Mouse (Mus musculus) lung, postnatal 0 days (tissue): Measurements from ENCODE around the gene Rnf146. TPM values are rescaled to one million over a fixed set of nuclear protein-coding genes. Genes with fewer than 3 reads are reported as not detected.

Experiments
- ATAC-seq: fragments of 200-750 bp; cut with Nextera tagmentation; 2 replicates; pipeline ENCODE4 v1.8.0; 2017; ENCODE audit warnings: moderate library complexity
- DNase-seq: peaks from one replicate; pipeline ENCODE4 v3.0.0-alpha.2; 2016; ENCODE audit warnings: low spot score
- H3K27ac ChIP-seq: fragments of 300-500 bp; sonication (generic); 2 replicates; pipeline ENCODE4 v1.5.1; 2014; ENCODE audit warnings: antibody characterized with exemption, mild to moderate bottlenecking, low read length, mixed read lengths
- H3K27me3 ChIP-seq: fragments of 300-500 bp; sonication (generic); replicated peaks from 2 replicates; pipeline ENCODE4 v1.6.1; 2014; ENCODE audit warnings: low read length, mixed read lengths; ENCODE audit not compliant: insufficient read depth
- H3K36me3 ChIP-seq: fragments of 300-500 bp; sonication (generic); 2 replicates; pipeline ENCODE4 v1.6.1; 2014; ENCODE audit warnings: low read length, mixed read lengths; ENCODE audit not compliant: insufficient read depth
- H3K4me1 ChIP-seq: fragments of 300-500 bp; sonication (generic); 2 replicates; pipeline ENCODE4 v1.6.1; 2014; ENCODE audit warnings: antibody characterized with exemption, low read depth, low read length, mixed read lengths; ENCODE audit not compliant: insufficient read depth
- H3K4me2 ChIP-seq: fragments of 300-500 bp; sonication (generic); replicated peaks from 2 replicates; pipeline ENCODE4 v1.6.1; 2014; ENCODE audit warnings: low read depth, mild to moderate bottlenecking, low read length, moderate library complexity, mixed read lengths
- H3K4me3 ChIP-seq: fragments of 300-500 bp; sonication (generic); 2 replicates; pipeline ENCODE4 v1.5.1; 2014; ENCODE audit warnings: low read depth, low read length
- H3K9ac ChIP-seq: fragments of 300-500 bp; sonication (generic); replicated peaks from 2 replicates; pipeline ENCODE4 v1.6.1; 2014; ENCODE audit warnings: low read depth, mild to moderate bottlenecking
- H3K9me3 ChIP-seq: fragments of 300-500 bp; sonication (generic); 2 replicates; pipeline ENCODE4 v1.6.1; 2016; ENCODE audit warnings: low read length, mixed read lengths
- CTCF ChIP-seq: IDR thresholded peaks from 2 replicates; pipeline ENCODE4 v1.5.1; 2016; ENCODE audit warnings: antibody characterized with exemption, mild to moderate bottlenecking
- EP300 ChIP-seq: IDR thresholded peaks from 2 replicates; pipeline ENCODE4 v1.6.1; 2016; ENCODE audit warnings: antibody characterized with exemption, mild to moderate bottlenecking, control low read depth
- WGBS: fragments of 180-500 bp; shearing (Covaris S2); extraction: QIAGEN DNeasy Blood & Tissue Kit; methylation state at CpG from one replicate; pipeline ENCODE4 v1.1.7; 2014; 5-methylcytosine and 5-hydroxymethylcytosine counted together
- polyA plus RNA-seq: library from polyadenylated mRNA; unstranded; fragments of >200 nt; fragmentation: Nextera tagmentation; extraction: Ambion mirVana; gene quantifications from 2 replicates; pipeline ENCODE4 v1.2.1, GENCODE M21; 2015

Gene Rnf146
- polyA plus RNA-seq, 1 experiment from 2014 or later: 43.0 TPM

- ATAC-seq (no peak), DNase-seq (peak; percentile 72)
- no peaks in the 10 kb centered on the region for H3K27me3 ChIP-seq
- no peak overlapping the region for H3K27ac ChIP-seq
- no peaks in the 10 kb centered on the region for H3K9me3 ChIP-seq
- no peak overlapping the region for H3K4me3 ChIP-seq
- no peak overlapping the region for H3K9ac ChIP-seq
- WGBS: 50% methylated on average over 4 of the region's 4 CpGs
- TF ChIP-seq EP300 (no peak), CTCF (peak; percentile 81)
- H3K4me1 ChIP-seq: no peaks in the 10 kb centered on the region
- no peak overlapping the region for H3K4me2 ChIP-seq
- no peaks in the 10 kb centered on the region for H3K36me3 ChIP-seq
Observed at GRCm38 (mm10) chr10:29338355-29339056, 23.7 kb downstream of the Rnf146 start.

- no peak overlapping the region for H3K27ac ChIP-seq
- 14% methylated on average over 4 of the region's 4 CpGs for WGBS
Observed at GRCm38 (mm10) chr10:29333836-29334235, 28.4 kb downstream of the Rnf146 start.

GRCm38 (mm10) chr10:29324817-29325216, 37.4 kb downstream of the Rnf146 start:
- Histone ChIP-seq H3K27ac (no peak overlapping the region), H3K27me3 (no peaks in the 10 kb centered on the region), H3K4me2 (no peak overlapping the region), H3K4me1 (no peaks in the 10 kb centered on the region), H3K9ac (no peak overlapping the region), H3K9me3 (no peaks in the 10 kb centered on the region), H3K36me3 (no peaks in the 10 kb centered on the region), H3K4me3 (no peak overlapping the region)
- WGBS: 82% methylated on average over 2 of the region's 2 CpGs
- DNase-seq: no peak
- no peak for ATAC-seq
- no peak for TF ChIP-seq CTCF
- TF ChIP-seq EP300: no peak

More at GRCm38 (mm10) chr10:29333836-29334235, 28.4 kb downstream of the Rnf146 start:
- Histone ChIP-seq H3K9me3 (no peaks in the 10 kb centered on the region), H3K4me2 (no peak overlapping the region), H3K4me3 (no peak overlapping the region), H3K4me1 (no peaks in the 10 kb centered on the region), H3K9ac (no peak overlapping the region), H3K36me3 (no peaks in the 10 kb centered on the region), H3K27me3 (no peaks in the 10 kb centered on the region)
- DNase-seq (peak; percentile 57), ATAC-seq (no peak)
- TF ChIP-seq CTCF: no peak

- Histone ChIP-seq H3K4me2 (peak overlapping the region; percentile 62), H3K27ac (no peak overlapping the region), H3K9ac (no peak overlapping the region), H3K36me3 (no peaks in the 10 kb centered on the region), H3K27me3 (no peaks in the 10 kb centered on the region), H3K4me3 (peak overlapping the region; percentile 77; the same call in 1 of the 2 replicates), H3K4me1 (peaks cover 7% of the 10 kb centered on the region; the same call in 1 of the 2 replicates), H3K9me3 (no peaks in the 10 kb centered on the region)
- ATAC-seq (no peak), DNase-seq (no peak)
- 27% methylated on average over 5 of the region's 5 CpGs for WGBS
- TF ChIP-seq EP300 (no peak), CTCF (no peak)
Observed at GRCm38 (mm10) chr10:29313905-29314304, 48.3 kb downstream of the Rnf146 start.

GRCm38 (mm10) chr10:29313064-29313638, 49.1 kb downstream of the Rnf146 start, which contains the start of gene Echdc1:
Gene Echdc1, plus strand, starts transcription at chr10:29313166.
- peak; percentile 95 for DNase-seq
- no peak for TF ChIP-seq EP300
- TF ChIP-seq CTCF: peak; percentile 91
- Histone ChIP-seq H3K36me3 (no peaks in the 10 kb centered on the region), H3K9ac (peak within 1 kb of the TSS; percentile 66), H3K27ac (peak within 1 kb of the TSS; percentile 88), H3K4me2 (peak within 1 kb of the TSS; percentile 62), H3K4me1 (peaks cover 7% of the 10 kb centered on the region; the same call in 1 of the 2 replicates), H3K27me3 (no peaks in the 10 kb centered on the region), H3K9me3 (no peaks in the 10 kb centered on the region), H3K4me3 (peak within 1 kb of the TSS; percentile 77)
- peak; percentile 98 for ATAC-seq
- 0% methylated on average over 44 of the region's 49 CpGs for WGBS

GRCm38 (mm10) chr10:29311480-29312219, 50.6 kb downstream of the Rnf146 start:
- Histone ChIP-seq H3K4me3 (no peak overlapping the region), H3K9me3 (no peaks in the 10 kb centered on the region), H3K9ac (no peak overlapping the region), H3K27me3 (no peaks in the 10 kb centered on the region), H3K4me1 (peaks cover 7% of the 10 kb centered on the region; the same call in 1 of the 2 replicates), H3K36me3 (no peaks in the 10 kb centered on the region), H3K4me2 (no peak overlapping the region; the same call in 1 of the 2 replicates), H3K27ac (no peak overlapping the region)
- DNase-seq (peak; percentile 44), ATAC-seq (no peak)
- TF ChIP-seq CTCF: no peak
- no peak for TF ChIP-seq EP300
- whole genome bisulfite sequencing: 39% methylated on average over 4 of the region's 4 CpGs
